Mouse (Mus musculus) hindbrain, postnatal 0 days (tissue): Measurements from ENCODE around the gene Gm20715. TPM values are rescaled to one million over a fixed set of nuclear protein-coding genes. Genes with fewer than 3 reads are reported as not detected.
"Not testable (repeated sequence)": the region's sequence is repeated elsewhere in the genome, so short reads cannot be mapped to it uniquely, and the experiment has no call there.

Experiments used
- ATAC-seq: fragments of 200-750 bp; cut with Nextera tagmentation; 2 replicates; pipeline ENCODE4 v1.8.0; 2017; ENCODE audit warnings: mild to moderate bottlenecking, moderate TSS enrichment, moderate library complexity
- DNase-seq: peaks from one replicate; pipeline ENCODE4 v3.0.0-alpha.2; 2015; ENCODE audit warnings: low spot score
- H3K27ac ChIP-seq: fragments of 300-500 bp; sonication (generic); 2 replicates; pipeline ENCODE4 v1.5.1; 2014; ENCODE audit warnings: mild to moderate bottlenecking
- H3K27me3 ChIP-seq: fragments of 300-500 bp; sonication (generic); 2 replicates; pipeline ENCODE4 v1.6.1; 2014; ENCODE audit warnings: low read length, mixed read lengths; ENCODE audit not compliant: insufficient read depth
- H3K36me3 ChIP-seq: fragments of 300-500 bp; sonication (generic); 2 replicates; pipeline ENCODE4 v1.6.1; 2014; ENCODE audit warnings: low read length, mixed read lengths; ENCODE audit not compliant: insufficient read depth
- H3K4me1 ChIP-seq: fragments of 300-500 bp; sonication (generic); 2 replicates; pipeline ENCODE4 v1.6.1; 2014; ENCODE audit warnings: antibody characterized with exemption, low read length, mixed read lengths; ENCODE audit not compliant: insufficient read depth
- H3K4me2 ChIP-seq: fragments of 300-500 bp; sonication (generic); 2 replicates; pipeline ENCODE4 v1.6.1; 2014; ENCODE audit warnings: low read depth, mild to moderate bottlenecking, low read length, moderate library complexity, mixed read lengths
- H3K4me3 ChIP-seq: fragments of 300-500 bp; sonication (generic); 2 replicates; pipeline ENCODE4 v1.5.1; 2014; ENCODE audit warnings: low read length
- H3K9ac ChIP-seq: fragments of 300-500 bp; sonication (generic); replicated peaks from 2 replicates; pipeline ENCODE4 v1.6.1; 2014; ENCODE audit warnings: mild to moderate bottlenecking, low read length, moderate library complexity, mixed read lengths
- H3K9me3 ChIP-seq: fragments of 300-500 bp; sonication (generic); 2 replicates; pipeline ENCODE4 v1.6.1; 2016; ENCODE audit warnings: low read length, mixed read lengths
- CTCF ChIP-seq: IDR thresholded peaks from 2 replicates; pipeline ENCODE4 v1.5.1; 2016; ENCODE audit warnings: antibody characterized with exemption, control low read depth, low read depth
- WGBS: fragments of 180-500 bp; shearing (Covaris S2); extraction: QIAGEN DNeasy Blood & Tissue Kit; methylation state at CpG from one replicate; pipeline ENCODE4 v1.1.7; 2014; 5-methylcytosine and 5-hydroxymethylcytosine counted together
- polyA plus RNA-seq: library from polyadenylated mRNA; unstranded; fragments of >200 nt; fragmentation: Nextera tagmentation; extraction: Ambion mirVana; gene quantifications from 2 replicates; pipeline ENCODE4 v1.2.1, GENCODE M21; 2015
- total RNA-seq: library from RNA; depleted of rRNA; stranded (reverse); fragments of >200 nt; gene quantifications from 2 replicates; pipeline ENCODE4 v1.2.3, GENCODE M21; 2014

The Gm20715 gene
- total and polyA plus RNA-seq, 2 experiments from 2014 or later: 0.04 to 0.26 TPM

GRCm38 (mm10) chr7:6367185-6367584, 42.9 kb upstream of the Gm20715 start:
- WGBS: 96% methylated on average over 5 of the region's 5 CpGs
- ATAC-seq (no peak), DNase-seq (no peak)

GRCm38 (mm10) chr7:6368146-6368545, 41.9 kb upstream of the Gm20715 start:
- not testable (repeated sequence) for ATAC-seq, H3K36me3 ChIP-seq, H3K4me3 ChIP-seq, H3K4me2 ChIP-seq, H3K27me3 ChIP-seq, H3K9me3 ChIP-seq, H3K4me1 ChIP-seq, H3K9ac ChIP-seq, H3K27ac ChIP-seq, DNase-seq
- WGBS: 84% methylated on average over 5 of the region's 5 CpGs

More at GRCm38 (mm10) chr7:6367185-6367584, 42.9 kb upstream of the Gm20715 start:
- Histone ChIP-seq H3K36me3 (no peaks in the 10 kb centered on the region; the same call in 1 of the 2 replicates), H3K27me3 (no peaks in the 10 kb centered on the region), H3K4me1 (no peaks in the 10 kb centered on the region), H3K27ac (no peak overlapping the region), H3K9me3 (no peaks in the 10 kb centered on the region), H3K4me3 (no peak overlapping the region), H3K4me2 (no peak overlapping the region), H3K9ac (no peak overlapping the region)
- TF ChIP-seq CTCF: no peak

- no peak overlapping the region for H3K9ac ChIP-seq
- 81% methylated on average over 3 of the region's 3 CpGs for WGBS
These were observed 40.6 kb upstream of the Gm20715 start for GRCm38 (mm10) chr7:6369460-6369859.

GRCm38 (mm10) chr7:6372993-6373392, 37.1 kb upstream of the Gm20715 start:
- no peaks in the 10 kb centered on the region for H3K9me3 ChIP-seq
- H3K27ac ChIP-seq: no peak overlapping the region
- H3K36me3 ChIP-seq: no peaks in the 10 kb centered on the region; the same call in 1 of the 2 replicates
- no peaks in the 10 kb centered on the region for H3K4me1 ChIP-seq
- no peak overlapping the region for H3K4me3 ChIP-seq
- no peaks in the 10 kb centered on the region for H3K27me3 ChIP-seq
- DNase-seq (no peak), ATAC-seq (no peak)
- 88% methylated on average over 3 of the region's 3 CpGs for WGBS
- H3K9ac ChIP-seq: no peak overlapping the region
- H3K4me2 ChIP-seq: no peak overlapping the region
- no peak for TF ChIP-seq CTCF

More at GRCm38 (mm10) chr7:6369460-6369859, 40.6 kb upstream of the Gm20715 start:
- Histone ChIP-seq H3K9me3 (no peaks in the 10 kb centered on the region), H3K27me3 (no peaks in the 10 kb centered on the region), H3K36me3 (no peaks in the 10 kb centered on the region; the same call in 1 of the 2 replicates), H3K4me2 (no peak overlapping the region), H3K27ac (no peak overlapping the region), H3K4me1 (no peaks in the 10 kb centered on the region), H3K4me3 (no peak overlapping the region)
- no peak for TF ChIP-seq CTCF
- DNase-seq (no peak), ATAC-seq (no peak)

GRCm38 (mm10) chr7:6378441-6378840, 31.6 kb upstream of the Gm20715 start:
- Histone ChIP-seq H3K36me3 (0 out of 2 replicates have a peak, but pooled peaks cover 12% of the 10 kb centered on the region), H3K9ac (no peak overlapping the region), H3K4me1 (peaks cover 4% of the 10 kb centered on the region; the same call in 1 of the 2 replicates), H3K4me3 (no peak overlapping the region), H3K27ac (no peak overlapping the region), H3K4me2 (no peak overlapping the region), H3K27me3 (no peaks in the 10 kb centered on the region), H3K9me3 (no peaks in the 10 kb centered on the region)
- 84% methylated on average over 8 of the region's 8 CpGs for WGBS
- ATAC-seq: no peak
- no peak for DNase-seq
- no peak for TF ChIP-seq CTCF

- H3K4me2 ChIP-seq: no peak overlapping the region
- H3K27ac ChIP-seq: no peak overlapping the region
- peaks cover 11% of the 10 kb centered on the region for H3K4me1 ChIP-seq
- no peak for TF ChIP-seq CTCF
- H3K27me3 ChIP-seq: no peaks in the 10 kb centered on the region
- WGBS: 87% methylated on average over 2 of the region's 2 CpGs
- H3K9ac ChIP-seq: no peak overlapping the region
- ATAC-seq: no peak
- peaks cover 15% of the 10 kb centered on the region; the same call in 1 of the 2 replicates for H3K36me3 ChIP-seq
- H3K9me3 ChIP-seq: no peaks in the 10 kb centered on the region
- no peak for DNase-seq
- no peak overlapping the region for H3K4me3 ChIP-seq
These were observed 28.6 kb upstream of the Gm20715 start for GRCm38 (mm10) chr7:6381431-6381830.

GRCm38 (mm10) chr7:6383044-6383455, 27.0 kb upstream of the Gm20715 start, which contains the start of gene Zfp28:
TSS of gene Zfp28 (plus strand) at chr7:6383295.
- DNase-seq (peak; percentile 98), ATAC-seq (peak; percentile 97)
- H3K4me2 ChIP-seq: peak within 1 kb of the TSS; percentile 91
- peaks cover 15% of the 10 kb centered on the region; the same call in 1 of the 2 replicates for H3K36me3 ChIP-seq
- peak within 1 kb of the TSS; percentile 78 for H3K9ac ChIP-seq
- peak within 1 kb of the TSS; percentile 69 for H3K4me3 ChIP-seq
- H3K4me1 ChIP-seq: peaks cover 11% of the 10 kb centered on the region
- peak within 1 kb of the TSS; percentile 49; the same call in 1 of the 2 replicates for H3K27ac ChIP-seq
- WGBS: under 1% methylated on average over 28 of the region's 28 CpGs
- no peaks in the 10 kb centered on the region for H3K27me3 ChIP-seq
- no peaks in the 10 kb centered on the region for H3K9me3 ChIP-seq
- peak; percentile 55; the same call in 1 of the 2 replicates for TF ChIP-seq CTCF
